Mouse (Mus musculus): Measurements from ENCODE around the gene Gm12166. TPM values are rescaled to one million over a fixed set of nuclear protein-coding genes. Genes with fewer than 3 reads are reported as not detected.
A peak's percentile ranks its signal among the peaks of the same experiment; 100 is the strongest.

The Gm12166 gene
- total RNA-seq, 2 experiments from 2014 or later: 0.57 to 1.4 TPM

DNA sequence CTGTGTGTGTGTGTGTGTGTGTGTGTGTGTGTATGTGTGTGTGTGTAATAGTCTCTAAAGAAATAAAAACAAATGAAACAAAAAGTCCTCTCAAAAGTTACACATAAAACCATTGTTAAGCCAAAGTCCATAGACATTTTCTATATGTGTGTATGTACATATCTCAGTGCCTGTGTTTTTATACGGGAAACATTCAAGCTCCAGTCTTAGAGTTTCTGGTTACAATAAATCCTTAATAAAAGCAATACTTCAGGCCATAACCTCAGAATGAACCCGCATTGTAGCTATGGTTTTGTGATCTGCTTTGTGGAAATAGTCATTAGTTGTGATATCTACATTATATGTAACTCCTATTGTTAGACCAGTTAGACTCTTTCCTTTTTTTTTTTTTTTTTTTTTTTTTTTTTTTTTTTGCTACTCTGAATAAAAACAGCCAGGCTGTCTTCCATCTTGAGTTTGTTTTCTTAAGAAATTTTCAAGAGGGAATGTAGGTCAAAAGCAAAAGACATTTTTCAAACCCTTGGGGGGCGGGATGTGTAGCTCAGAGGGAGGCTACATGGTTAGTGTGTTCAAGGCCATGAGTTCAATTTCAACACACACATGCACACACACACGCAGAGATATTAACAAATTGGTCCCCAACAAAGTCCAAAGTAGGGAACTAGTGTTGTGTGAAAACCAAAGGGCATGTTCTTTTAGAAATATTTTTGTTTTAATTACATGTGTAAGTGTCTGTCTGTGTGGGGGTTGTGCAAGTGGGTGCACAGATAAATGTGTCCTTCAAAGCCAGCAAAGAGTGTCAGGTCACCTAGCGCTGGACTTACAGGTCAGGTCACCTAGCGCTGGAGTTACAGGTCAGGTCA lies 23.9 kb downstream of the Gm12166 start:
- DNase-seq: no peak
- intact Hi-C loops (cut with DNase I; ENCODE audit: low total_unique reads): no loop called here

DNA sequence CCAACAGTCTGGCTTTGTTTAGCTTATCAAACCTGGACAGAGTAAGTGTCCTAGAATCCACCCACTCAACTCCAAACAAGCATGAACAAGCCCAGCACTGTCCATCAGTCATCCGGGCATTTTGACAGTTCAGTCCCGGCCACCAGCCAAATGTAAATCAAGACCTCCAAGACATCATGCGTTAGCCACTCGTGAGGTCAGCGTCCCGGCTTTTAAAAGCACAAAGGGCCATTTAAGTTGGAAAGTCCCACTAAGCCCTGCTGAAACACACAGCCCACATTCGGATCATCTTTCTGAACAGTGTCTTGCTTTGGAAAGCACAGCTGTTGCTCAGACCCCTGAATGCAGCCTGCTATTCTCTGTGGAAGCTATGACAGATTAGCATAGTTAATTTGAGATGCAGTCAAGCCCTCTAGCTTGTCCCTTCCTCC lies 26.1 kb downstream of the Gm12166 start:
- peak; percentile 63 for DNase-seq
- intact Hi-C loops (cut with DNase I; ENCODE audit: low total_unique reads): no loop called here

DNA sequence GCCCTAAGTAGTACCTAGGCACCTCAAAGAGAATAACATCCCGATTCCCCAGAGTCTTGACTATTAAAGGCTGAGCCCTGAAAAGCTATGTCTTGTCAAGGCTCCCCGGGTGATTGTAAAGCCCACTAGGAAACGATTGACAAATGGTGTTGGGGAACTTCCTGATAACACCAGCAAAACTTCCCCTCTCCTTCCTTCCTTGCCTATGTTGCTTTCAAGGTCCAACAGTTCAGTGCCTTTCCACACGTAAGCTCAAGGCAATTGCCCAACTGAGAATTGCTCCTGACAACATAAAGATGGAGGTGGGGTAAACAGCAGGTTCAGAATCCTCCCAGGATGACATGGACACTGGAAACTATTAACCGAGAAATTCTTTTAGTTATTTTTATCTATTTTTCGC lies 29.1 kb downstream of the Gm12166 start:
- intact Hi-C loops (cut with DNase I; ENCODE audit: low total_unique reads): no loop called here
- DNase-seq: no peak

DNA sequence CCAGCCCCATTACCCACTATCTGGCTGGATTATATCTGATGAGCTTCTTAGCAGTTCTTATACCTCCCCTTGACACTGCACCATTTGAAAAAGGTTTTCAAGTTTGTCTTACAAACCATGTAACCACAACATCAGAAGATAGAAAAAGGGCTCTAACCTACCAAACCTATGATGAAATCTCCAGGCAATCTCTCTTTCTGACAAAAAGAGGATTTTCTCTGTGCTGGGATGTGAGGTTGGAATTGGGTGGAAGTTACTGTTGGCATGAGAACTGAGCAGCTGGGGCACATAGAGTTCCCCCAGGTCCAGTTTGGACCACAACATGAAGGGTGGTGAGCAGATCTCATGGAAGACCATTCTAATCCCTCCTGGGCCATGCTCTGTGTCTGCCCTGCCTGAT lies 30.3 kb downstream of the Gm12166 start:
- DNase-seq: no peak
- intact Hi-C loops (cut with DNase I; ENCODE audit: low total_unique reads): no loop called here

DNA sequence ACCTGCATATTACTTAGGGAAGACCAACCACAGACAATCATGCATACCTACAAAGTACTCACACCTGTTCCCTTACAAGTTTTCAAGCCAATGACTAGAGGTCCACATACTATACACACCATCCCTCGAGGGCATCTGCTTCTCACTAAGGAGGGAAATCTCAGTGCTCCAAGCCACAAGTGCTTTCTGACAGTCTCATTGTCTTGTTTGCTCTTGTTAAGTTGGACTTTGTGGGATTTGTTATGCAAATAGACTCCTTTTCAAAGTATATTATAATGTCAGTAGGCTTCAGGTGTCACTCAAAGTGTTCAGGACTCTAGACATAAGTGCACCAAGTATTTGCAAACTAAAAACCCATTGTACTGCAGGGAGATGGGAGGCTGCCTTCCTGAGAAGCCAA lies 31.9 kb downstream of the Gm12166 start:
- DNase-seq: no peak

DNA sequence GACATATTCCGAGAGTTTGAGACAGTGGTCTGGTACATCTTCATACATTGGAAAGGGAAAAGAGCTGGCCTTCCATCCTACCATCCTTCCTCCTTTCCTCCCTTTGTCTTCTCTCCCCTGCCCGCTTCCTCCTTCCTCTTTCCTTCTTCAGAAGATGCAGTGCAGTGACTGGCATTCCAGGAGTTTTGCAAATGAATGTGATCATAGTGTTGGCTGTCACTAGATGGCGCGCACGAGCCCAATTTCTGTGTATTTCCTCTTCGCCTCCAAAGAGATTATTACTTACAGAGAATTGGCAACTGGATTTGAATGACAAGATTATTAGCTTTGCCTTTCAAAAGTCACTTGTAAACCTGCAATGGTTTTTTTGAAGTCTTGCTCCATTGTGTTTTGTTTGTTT lies 36.1 kb downstream of the Gm12166 start:
- DNase-seq: peak; percentile 63
- intact Hi-C loops (cut with DNase I; ENCODE audit: low total_unique reads): loop anchor here (5.0 kb wide), 1 partner anchor 196 kb away; no protein-coding TSS in a partner anchor

More for the DNA sequence above, 31.9 kb downstream of the Gm12166 start:
- intact Hi-C loops (cut with DNase I; ENCODE audit: low total_unique reads): no loop called here

Small RNA genes within 50 kb of the gene (microRNA-seq; reads per million reads assigned to microRNA genes)
- 0 reads per million in 2 experiments for gene Mir8100

Other genes with a start within 250 kb of the Gm12166 start
- gene Clint1, start 200.3 kb downstream of the Gm12166 start, total RNA-seq (2021): 10 to 100 TPM; 32.4 to 37.7 TPM
- 1 to 10 TPM; 3.0 to 3.1 TPM for gene Lsm11, start 107.4 kb downstream of the Gm12166 start, total RNA-seq (2021)
- 1 to 10 TPM; 5.4 to 5.7 TPM for gene Thg1l, start 96.8 kb downstream of the Gm12166 start, total RNA-seq (2021)
- under 1 TPM in 1 of 2 experiments, not detected in 1; 0.06 TPM for gene Sox30, start 72.0 kb downstream of the Gm12166 start, total RNA-seq (2021)
- gene Adam19, start 3.7 kb upstream of the Gm12166 start, total RNA-seq (2021): 10 to 100 TPM; 13.0 to 22.2 TPM
- under 1 TPM; 0.07 to 0.21 TPM for gene Nipal4, start 114.2 kb upstream of the Gm12166 start, total RNA-seq (2021)
- not detected for gene Fndc9, start 183.2 kb upstream of the Gm12166 start, total RNA-seq (2021)

Measured in gastrocnemius, postnatal 14 days (tissue).